Mouse (Mus musculus) gonadal fat pad, adult 2 months (tissue): Measurements from ENCODE around the gene Pcsk5. TPM values are rescaled to one million over a fixed set of nuclear protein-coding genes. Genes with fewer than 3 reads are reported as not detected.

ENCODE experiments used
- DNase-seq: peaks from one replicate; pipeline ENCODE4 v3.0.0-alpha.2; 2012; ENCODE audit warnings: low read depth
- polyA plus RNA-seq: library from polyadenylated mRNA; depleted of rRNA; stranded (reverse); fragments of >200 nt; gene quantifications from 2 replicates; pipeline ENCODE4 v1.2.3, GENCODE M21; 2012

Gene Pcsk5
- polyA plus RNA-seq, 1 experiment, result 19.9 TPM

GRCm38 (mm10) chr19:17741465-17741864, 96.0 kb downstream of the Pcsk5 start:
- no peak for DNase-seq

- no peak for DNase-seq
These were observed 104.7 kb downstream of the Pcsk5 start for GRCm38 (mm10) chr19:17732676-17733277.

GRCm38 (mm10) chr19:17717066-17717465, 120.4 kb downstream of the Pcsk5 start:
- DNase-seq, result no peak

GRCm38 (mm10) chr19:17715281-17715955, 122.0 kb downstream of the Pcsk5 start:
- no peak for DNase-seq

- peak; percentile 22 for DNase-seq
These were observed 145.8 kb downstream of the Pcsk5 start for GRCm38 (mm10) chr19:17691626-17692025.

- DNase-seq, result no peak
These were observed 159.1 kb downstream of the Pcsk5 start for GRCm38 (mm10) chr19:17678371-17678770.

- DNase-seq, result no peak
These were observed 174.8 kb downstream of the Pcsk5 start for GRCm38 (mm10) chr19:17662676-17663075.

GRCm38 (mm10) chr19:17662271-17662670, 175.2 kb downstream of the Pcsk5 start:
- DNase-seq, result peak; percentile 27

- DNase-seq, result no peak
These were observed 178.1 kb downstream of the Pcsk5 start for GRCm38 (mm10) chr19:17659321-17659720.

- no peak for DNase-seq
These were observed 186.5 kb downstream of the Pcsk5 start for GRCm38 (mm10) chr19:17650831-17651502.

- no peak for DNase-seq
These were observed 187.5 kb downstream of the Pcsk5 start for GRCm38 (mm10) chr19:17649967-17650366.

- DNase-seq, result no peak
These were observed 194.2 kb downstream of the Pcsk5 start for GRCm38 (mm10) chr19:17643128-17643797.

GRCm38 (mm10) chr19:17635984-17636383, 201.4 kb downstream of the Pcsk5 start:
- DNase-seq, result no peak

GRCm38 (mm10) chr19:17615646-17616045, 221.8 kb downstream of the Pcsk5 start:
- no peak for DNase-seq

GRCm38 (mm10) chr19:17606510-17606909, 230.9 kb downstream of the Pcsk5 start:
- DNase-seq, result no peak

GRCm38 (mm10) chr19:17606093-17606492, 231.3 kb downstream of the Pcsk5 start:
- no peak for DNase-seq

GRCm38 (mm10) chr19:17603322-17603721, 234.1 kb downstream of the Pcsk5 start:
- no peak for DNase-seq

- no peak for DNase-seq
These were observed 237.1 kb downstream of the Pcsk5 start for GRCm38 (mm10) chr19:17600347-17600746.

- DNase-seq, result no peak
These were observed 244.6 kb downstream of the Pcsk5 start for GRCm38 (mm10) chr19:17592790-17593189.

GRCm38 (mm10) chr19:17591335-17591734, 246.1 kb downstream of the Pcsk5 start:
- DNase-seq, result no peak

- DNase-seq, result no peak
These were observed 247.1 kb downstream of the Pcsk5 start for GRCm38 (mm10) chr19:17590314-17590713.

- no peak for DNase-seq
These were observed 260.0 kb downstream of the Pcsk5 start for GRCm38 (mm10) chr19:17577412-17577811.
